Mouse (Mus musculus): ENCODE results near the gene Ttc28.
A peak's percentile ranks its signal among the peaks of the same experiment; 100 is the strongest.

The Ttc28 gene

GRCm38 (mm10) chr5:111133754-111134153, 254.2 kb downstream of the Ttc28 start:
- no peak for DNase-seq (ENCODE audit: low spot score)

DNA sequence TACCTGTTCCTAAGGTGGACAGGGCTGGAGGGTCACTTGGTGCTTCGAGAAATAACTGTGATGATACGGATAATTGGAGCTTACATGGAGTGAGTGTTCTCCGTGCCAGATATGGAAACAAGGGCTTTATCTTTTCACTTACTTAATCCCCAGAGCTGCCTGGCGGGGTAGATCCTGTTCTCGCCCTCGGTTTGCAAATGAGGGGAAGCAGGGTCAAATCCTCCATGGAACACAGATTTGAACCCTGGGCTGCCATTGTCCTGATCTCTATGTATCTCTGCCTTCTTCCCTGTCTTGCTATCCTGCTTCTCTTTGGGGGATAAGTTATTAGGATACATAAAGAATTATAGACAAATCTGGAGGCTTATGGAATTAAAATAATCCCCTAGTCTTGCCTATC, 257.7 kb downstream of the Ttc28 start:
- peak; percentile 31 for DNase-seq (ENCODE audit: low spot score)

- peak; percentile 59 for DNase-seq (ENCODE audit: low spot score)
These were observed 258.1 kb downstream of the Ttc28 start for GRCm38 (mm10) chr5:111137742-111138141.

DNA sequence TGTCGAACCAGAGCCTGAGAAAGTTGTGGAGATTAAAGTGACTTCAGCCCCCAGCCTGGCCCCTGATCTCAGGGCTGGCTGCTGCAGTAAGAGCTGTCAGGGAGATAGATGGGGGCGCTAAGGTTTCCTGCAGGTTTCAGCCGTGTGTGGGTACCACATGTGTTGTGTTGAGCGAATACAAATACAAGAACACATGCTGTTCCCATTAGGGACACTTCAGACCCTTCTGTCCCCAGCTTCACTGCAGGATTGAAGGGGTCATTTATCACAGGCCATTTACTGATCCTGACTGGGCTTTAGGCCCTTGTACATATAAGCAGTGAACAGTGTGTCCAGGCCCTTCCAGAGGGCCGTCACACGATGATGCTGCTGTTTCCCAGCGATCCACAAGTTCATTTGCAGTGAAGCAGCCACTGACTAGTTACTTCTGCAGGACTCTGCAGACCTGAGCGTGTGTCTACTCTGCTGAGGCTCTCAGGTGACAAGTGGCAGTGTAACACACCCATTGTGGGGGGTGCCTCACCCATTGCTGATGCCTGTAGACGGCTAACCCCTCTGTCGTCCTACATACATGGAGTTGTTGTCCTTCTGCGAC, 258.7 kb downstream of the Ttc28 start:
- peak; percentile 83 for DNase-seq (ENCODE audit: low spot score)

- DNase-seq (ENCODE audit: low spot score), result no peak
These were observed 259.4 kb downstream of the Ttc28 start for GRCm38 (mm10) chr5:111138927-111139565.

GRCm38 (mm10) chr5:111139622-111140021, 260.0 kb downstream of the Ttc28 start:
- DNase-seq (ENCODE audit: low spot score), result no peak

DNA sequence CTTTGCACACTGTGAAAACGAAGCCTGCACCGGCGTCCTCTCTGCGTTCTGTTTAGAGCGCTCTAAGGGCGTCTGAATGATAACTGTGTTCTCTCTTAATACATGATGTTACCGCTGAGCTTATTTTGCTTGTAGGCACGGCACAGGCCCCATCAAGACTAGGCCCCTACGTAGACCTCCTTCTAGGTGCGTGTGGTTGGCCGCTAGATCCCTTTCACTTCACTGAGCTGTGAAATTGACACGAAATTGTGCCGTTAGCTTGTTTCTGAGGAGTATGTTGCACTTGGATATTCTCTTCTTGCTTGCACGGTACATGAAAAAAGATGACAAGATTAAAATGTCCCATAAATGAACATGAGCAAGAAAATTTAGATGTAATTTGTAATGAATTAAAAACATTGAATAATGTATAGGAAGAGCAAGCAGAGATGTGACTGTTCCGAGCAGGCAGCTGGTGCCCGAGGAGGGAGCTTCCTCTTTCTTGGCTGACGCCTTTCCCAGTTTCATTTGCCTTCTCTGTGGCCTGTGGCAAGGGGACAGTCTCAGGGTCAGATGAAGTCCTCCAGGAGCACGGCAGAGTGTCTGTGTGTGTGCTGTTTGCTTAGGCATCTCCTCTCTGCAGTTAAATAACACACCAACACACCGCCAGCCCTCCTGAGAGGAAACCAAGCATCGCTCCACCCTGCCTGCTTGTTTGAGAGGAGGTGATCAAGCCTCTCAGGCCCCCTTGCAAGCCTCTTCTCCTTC, 261.7 kb downstream of the Ttc28 start:
- DNase-seq (ENCODE audit: low spot score), result no peak

DNA sequence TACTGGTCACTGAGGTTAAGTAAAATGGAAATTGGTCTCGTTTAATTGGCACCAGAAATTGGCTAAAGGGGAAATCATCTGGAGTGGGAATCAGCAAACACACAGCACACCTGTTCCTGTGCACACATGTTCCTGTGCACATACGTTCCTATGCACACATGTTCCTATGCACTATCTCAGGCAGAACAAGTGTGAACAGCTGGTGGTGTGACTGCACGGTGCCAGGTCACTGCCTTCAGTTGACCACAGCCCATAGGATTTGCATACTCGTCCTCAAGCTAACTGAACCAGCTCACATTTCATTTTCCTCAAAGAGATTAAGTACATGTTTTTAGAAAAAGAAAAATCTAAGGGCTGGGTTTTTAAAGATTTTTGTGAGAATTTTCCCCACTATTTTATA, 263.2 kb downstream of the Ttc28 start:
- DNase-seq (ENCODE audit: low spot score), result no peak

- no peak for DNase-seq (ENCODE audit: low spot score)
These were observed 264.8 kb downstream of the Ttc28 start for GRCm38 (mm10) chr5:111144411-111144810.

DNA sequence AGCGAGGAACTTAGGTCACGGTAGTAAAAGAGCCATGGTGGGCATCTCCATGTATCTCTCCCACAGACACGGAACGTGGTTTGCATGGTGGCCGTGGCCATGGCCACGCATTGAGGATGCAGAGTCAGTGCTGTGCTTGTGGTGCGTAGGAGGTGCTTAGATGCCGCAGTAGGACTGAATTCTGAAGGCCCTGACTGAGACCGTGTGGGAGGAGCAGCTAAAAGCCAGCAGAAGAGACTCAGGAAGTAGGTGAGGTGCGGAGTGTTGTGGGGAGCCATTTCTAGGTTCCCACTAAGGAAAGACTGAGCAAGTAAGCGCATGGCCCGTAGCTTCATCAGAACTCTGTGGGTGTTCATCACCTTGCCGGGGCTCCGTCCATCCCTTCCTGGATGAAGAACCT, 271.0 kb downstream of the Ttc28 start:
- DNase-seq (ENCODE audit: low spot score), result no peak

- DNase-seq (ENCODE audit: low spot score), result peak; percentile 79
These were observed 272.5 kb downstream of the Ttc28 start for GRCm38 (mm10) chr5:111151882-111152759.

- DNase-seq (ENCODE audit: low spot score), result peak; percentile 84
These were observed 275.0 kb downstream of the Ttc28 start for GRCm38 (mm10) chr5:111154586-111154985.

- DNase-seq (ENCODE audit: low spot score), result no peak
These were observed 275.7 kb downstream of the Ttc28 start for GRCm38 (mm10) chr5:111155271-111155670.

DNA sequence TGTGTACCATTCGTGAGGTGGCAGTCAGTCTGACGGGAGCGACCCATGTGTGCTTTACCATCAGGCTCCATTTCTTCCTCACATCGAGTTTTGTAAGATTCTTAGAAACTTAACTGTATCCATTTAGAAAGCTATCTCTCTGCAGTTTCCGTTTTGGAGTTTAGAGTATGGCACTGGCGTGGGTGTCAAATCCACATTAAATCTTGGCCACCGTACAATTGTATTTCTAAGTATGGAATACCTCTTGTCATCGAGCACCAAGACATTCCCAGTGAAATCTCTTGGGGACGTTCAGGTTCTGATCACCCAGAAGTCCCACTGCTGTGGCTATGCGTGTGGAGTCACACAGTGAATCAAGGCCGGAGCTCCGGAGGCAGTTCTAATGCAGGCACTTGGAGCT, 276.3 kb downstream of the Ttc28 start:
- DNase-seq (ENCODE audit: low spot score), result no peak

GRCm38 (mm10) chr5:111158266-111158665, 278.7 kb downstream of the Ttc28 start:
- no peak for DNase-seq (ENCODE audit: low spot score)

DNA sequence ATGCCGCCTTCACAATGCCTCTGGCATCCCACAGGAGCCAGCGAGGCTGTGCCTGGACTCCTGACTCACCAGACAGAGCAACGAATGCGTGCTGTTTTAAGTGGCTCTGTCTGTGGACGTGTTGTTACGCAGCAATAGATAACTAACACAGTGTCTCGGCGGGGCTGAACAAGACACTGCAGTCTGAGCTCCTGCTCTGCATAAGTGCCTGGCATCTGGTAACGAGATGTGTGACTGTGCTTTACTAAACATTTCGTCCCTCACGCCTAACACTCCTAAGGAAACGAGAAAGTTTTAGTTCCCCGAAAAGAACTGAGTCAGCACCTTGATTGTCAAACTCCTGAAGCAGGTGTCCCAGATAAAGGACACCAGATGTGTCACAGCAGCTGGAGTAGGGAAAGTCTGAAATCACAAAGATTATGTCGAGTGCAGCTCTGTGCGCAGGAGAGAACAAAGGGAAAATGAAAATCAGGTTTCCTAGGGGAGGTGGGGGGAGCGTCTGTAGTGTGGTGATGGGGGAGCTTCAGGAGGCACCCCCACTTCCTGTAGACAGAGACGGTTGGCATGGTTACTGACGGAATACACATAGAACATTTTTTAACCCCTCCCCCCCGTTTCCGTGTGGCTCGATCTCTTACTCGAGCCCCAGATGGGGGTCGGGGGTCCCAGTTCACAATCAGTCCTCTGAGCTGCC, 280.2 kb downstream of the Ttc28 start:
- DNase-seq (ENCODE audit: low spot score), result peak; percentile 73

GRCm38 (mm10) chr5:111161146-111161930, 281.7 kb downstream of the Ttc28 start:
- no peak for DNase-seq (ENCODE audit: low spot score)

DNA sequence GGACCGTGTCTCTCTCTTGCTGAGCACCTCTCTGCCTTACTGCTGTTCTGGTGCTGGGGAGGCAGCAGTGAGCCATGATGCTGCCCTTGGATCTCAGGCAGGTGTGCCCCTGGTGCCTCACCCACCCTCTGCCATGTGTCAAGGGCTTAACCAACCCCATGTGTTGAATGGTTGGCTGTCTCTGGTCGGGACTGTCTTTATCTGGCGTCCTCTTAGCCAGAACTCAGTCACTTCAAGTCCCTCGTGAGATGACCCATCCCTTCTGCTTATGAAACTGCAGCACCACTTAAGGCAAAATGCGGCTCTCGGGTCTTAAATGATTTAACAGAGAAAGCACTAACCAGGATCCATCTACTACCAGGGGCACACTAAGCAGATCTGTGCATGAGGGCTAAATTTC, 283.3 kb downstream of the Ttc28 start:
- DNase-seq (ENCODE audit: low spot score), result no peak

DNA sequence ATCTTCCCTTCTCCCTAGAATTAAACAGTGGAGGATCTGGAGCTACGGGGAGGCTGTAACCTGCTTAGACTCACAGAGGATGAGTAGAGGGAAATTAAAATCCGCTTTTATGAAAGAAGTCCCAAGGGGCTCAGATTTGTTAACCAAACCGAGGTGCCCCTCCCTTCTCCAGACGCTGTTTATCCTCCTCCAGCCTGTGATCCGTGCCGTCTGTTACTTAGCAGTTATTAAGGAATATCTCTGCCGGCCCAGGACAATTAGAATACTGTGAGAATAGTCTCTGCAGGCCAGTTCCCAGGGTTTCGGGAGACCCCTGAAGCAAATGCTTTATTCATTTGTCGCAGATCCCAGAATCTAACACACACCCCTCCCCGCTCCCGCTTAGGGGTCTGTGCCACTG, 283.8 kb downstream of the Ttc28 start:
- no peak for DNase-seq (ENCODE audit: low spot score)

- no peak for DNase-seq (ENCODE audit: low spot score)
These were observed 284.8 kb downstream of the Ttc28 start for GRCm38 (mm10) chr5:111164348-111164920.

- DNase-seq (ENCODE audit: low spot score), result no peak
These were observed 290.8 kb downstream of the Ttc28 start for GRCm38 (mm10) chr5:111170383-111170782.
